Mouse (Mus musculus): Measurements from ENCODE around the gene Ncoa6.
"Not testable (repeated sequence)": the region's sequence is repeated elsewhere in the genome, so short reads cannot be mapped to it uniquely, and the experiment has no call there.

Ncoa6 gene

DNA sequence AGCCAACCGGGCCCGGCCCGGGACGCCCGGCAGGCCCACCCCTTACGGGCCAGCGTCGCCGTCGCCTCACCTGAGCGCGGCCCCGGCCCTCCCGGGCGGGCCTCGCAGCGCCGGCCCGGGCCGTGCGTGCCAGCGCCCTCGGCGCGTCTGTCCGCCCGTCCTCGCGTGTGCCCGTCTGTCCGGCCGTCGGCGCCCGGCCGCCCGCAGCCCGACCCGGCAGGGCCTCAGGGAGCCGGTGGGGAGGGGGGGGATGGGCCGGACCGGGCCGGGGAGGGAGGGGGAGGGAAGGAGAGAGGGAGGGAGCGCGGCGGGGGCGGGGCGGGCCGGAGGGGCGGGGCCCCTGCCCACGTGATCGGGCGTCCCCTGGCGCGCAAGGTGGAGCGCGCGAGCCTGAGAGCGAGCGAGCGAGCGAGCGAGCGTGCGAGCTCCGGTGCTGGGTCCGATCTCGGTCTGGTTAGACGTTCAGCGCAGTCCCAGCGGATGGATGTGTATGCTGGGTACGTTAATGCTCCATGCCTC is at the start of gene Ncoa6:
Gene Ncoa6 (minus strand): TSS at position 325 of the 519 bp plus-strand sequence.
- DNase-seq: peak in 1 of 2 experiments; percentile 68

- no peak for DNase-seq
These were observed 45.0 kb upstream of the Ncoa6 start for GRCm38 (mm10) chr2:155518531-155519270.

GRCm38 (mm10) chr2:155517455-155518423 is 44.0 kb upstream of the Ncoa6 start, which contains the start of the genes Acss2 and Ggt7:
TSS of gene Acss2 (plus strand) at chr2:155517948.
TSS of gene Ggt7 (minus strand) at chr2:155518237.
- DNase-seq: peak; percentile 98

GRCm38 (mm10) chr2:155515941-155516340 is 42.2 kb upstream of the Ncoa6 start:
- DNase-seq: peak; percentile 44 to 51

DNA sequence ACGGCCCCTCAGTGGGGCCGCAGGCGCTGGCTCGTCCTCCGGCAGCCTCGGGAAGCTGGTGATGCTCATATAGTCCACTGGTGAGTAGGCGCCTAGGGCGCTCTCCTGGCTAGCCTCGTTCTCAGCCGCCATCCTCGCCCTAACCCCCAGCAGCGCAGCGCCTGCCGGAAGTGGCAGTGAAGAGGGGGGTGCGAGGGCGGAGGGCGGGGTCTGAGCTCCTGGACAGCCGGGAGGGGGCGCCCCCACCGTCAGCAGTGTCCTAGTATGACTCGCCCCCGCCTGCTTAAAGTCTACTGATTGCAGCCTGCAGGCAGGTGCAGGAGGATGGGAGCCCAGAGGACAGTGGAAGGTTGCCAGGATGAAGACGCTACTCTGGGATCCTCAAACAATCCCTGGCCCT is 41.0 kb upstream of the Ncoa6 start:
- peak; percentile 93 for DNase-seq

DNA sequence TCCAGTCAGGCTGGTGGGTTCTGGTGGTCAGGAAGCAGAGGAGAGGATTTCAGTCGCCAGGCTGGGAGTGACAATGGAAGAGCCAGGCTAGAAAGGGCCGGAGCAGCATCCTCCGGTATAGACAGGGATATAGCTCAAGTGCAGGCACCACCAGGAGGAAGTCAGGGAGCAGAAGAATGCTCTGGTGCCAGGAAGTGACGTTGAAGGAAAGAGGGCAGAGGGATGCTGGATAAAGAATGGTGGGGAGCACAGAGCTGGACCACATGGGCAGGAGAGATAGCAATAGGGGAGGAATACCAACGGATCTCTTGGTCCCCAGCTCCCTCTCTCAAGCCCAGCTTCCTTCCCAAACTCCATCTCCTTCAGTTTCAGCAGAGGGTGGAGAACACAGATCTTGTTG is 39.8 kb upstream of the Ncoa6 start:
- no peak for DNase-seq

GRCm38 (mm10) chr2:155512479-155512878 is 38.8 kb upstream of the Ncoa6 start:
- peak; percentile 64 to 68 for DNase-seq

GRCm38 (mm10) chr2:155507721-155508470 is 34.2 kb upstream of the Ncoa6 start:
- no peak for DNase-seq

DNA sequence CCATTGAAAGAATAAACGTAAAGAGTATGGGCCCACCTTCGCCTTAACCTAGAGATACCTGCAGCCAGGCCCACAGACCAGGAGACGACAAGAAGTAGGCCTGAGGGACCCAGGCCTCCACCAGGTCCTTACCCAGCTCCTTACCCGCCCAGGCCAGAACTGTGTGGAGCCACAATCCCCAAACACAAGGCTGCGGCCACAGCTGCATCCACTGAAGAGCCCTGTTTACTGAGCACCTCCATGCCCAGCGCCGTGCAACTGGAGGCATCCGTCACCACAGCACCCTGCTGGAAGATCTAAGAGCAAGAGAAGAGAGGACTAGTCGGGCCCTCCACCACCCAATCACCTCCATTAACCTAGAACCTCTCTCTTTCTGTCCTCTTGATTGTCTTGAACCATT is 32.1 kb upstream of the Ncoa6 start:
- no peak for DNase-seq

GRCm38 (mm10) chr2:155504440-155505355 is 31.0 kb upstream of the Ncoa6 start:
- DNase-seq: no peak

- no peak for DNase-seq
These were observed 28.9 kb upstream of the Ncoa6 start for GRCm38 (mm10) chr2:155502596-155502995.

- no peak for DNase-seq
These were observed 17.3 kb upstream of the Ncoa6 start for GRCm38 (mm10) chr2:155490998-155491397.

GRCm38 (mm10) chr2:155482021-155482420 is 8.3 kb upstream of the Ncoa6 start:
- peak; percentile 50 to 58 for DNase-seq

GRCm38 (mm10) chr2:155472671-155473569 is 774 bp downstream of the Ncoa6 start:
- DNase-seq: peak; percentile 44 to 65

DNA sequence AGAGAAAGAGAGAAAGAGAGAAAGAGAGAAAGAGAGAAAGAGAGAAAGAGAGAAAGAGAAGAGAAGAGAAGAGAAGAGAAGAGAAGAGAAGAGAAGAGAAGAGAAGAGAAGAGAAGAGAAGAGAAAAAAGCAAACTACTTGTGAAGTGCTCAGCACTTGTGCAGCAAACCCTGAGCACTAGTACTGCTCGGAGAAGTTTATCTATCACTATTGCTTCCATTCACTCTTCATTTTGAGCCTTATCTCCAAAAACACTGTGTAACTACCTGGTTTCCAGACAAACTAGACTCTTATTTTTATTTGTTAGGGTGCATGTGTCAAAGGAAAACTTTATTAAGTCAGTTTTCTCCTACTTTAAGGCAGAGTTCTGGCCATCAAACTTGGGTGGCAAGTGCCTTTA is 6.8 kb downstream of the Ncoa6 start:
- DNase-seq: no peak

GRCm38 (mm10) chr2:155453591-155453990 is 20.1 kb downstream of the Ncoa6 start:
- no peak for DNase-seq

DNA sequence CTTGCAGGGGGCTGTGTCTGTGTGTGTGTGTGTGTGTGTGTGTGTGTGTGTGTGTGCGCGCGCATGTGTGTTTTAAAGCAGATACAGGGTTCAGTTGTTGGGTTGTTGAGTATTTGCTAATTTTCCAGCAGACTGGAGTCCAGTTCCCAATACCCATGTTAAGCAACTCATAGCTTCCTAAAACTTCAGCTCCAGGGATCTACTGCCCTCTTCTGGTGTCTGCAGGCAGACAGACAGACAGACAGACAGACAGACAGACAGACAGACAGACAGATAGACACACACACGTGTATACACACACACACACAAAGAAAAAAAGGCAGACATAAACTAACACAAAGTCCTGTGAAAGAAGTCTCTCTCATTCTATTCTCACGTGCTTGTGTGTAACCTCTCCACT is 22.4 kb downstream of the Ncoa6 start:
- no peak for DNase-seq

GRCm38 (mm10) chr2:155447906-155448305 is 25.8 kb downstream of the Ncoa6 start:
- DNase-seq: not testable (repeated sequence)

GRCm38 (mm10) chr2:155443446-155443845 is 30.2 kb downstream of the Ncoa6 start:
- DNase-seq: no peak

DNA sequence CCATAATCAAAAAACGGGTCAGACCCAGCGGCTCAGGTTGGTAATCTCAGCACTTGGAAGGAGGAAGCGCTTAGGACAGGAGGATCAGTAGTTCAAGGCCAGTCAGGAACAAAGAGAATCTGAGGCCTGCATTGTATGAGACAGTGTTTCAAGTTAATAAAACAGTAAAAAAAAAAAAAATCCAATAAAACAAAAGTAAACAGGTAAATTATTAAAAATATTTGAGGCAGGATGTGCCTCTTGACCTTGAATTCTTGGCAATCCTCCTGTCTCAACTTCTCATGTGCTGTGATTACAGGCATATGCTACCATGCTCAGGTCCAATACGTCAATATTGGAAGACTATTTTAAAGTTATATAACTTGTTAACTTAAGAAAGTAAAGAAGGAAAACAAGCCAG is 30.8 kb downstream of the Ncoa6 start:
- no peak for DNase-seq

All from thymus, postnatal 36 days (tissue).